8 mouse cellular contexts compared by ENCODE assay signal in the genomic region with DNA sequence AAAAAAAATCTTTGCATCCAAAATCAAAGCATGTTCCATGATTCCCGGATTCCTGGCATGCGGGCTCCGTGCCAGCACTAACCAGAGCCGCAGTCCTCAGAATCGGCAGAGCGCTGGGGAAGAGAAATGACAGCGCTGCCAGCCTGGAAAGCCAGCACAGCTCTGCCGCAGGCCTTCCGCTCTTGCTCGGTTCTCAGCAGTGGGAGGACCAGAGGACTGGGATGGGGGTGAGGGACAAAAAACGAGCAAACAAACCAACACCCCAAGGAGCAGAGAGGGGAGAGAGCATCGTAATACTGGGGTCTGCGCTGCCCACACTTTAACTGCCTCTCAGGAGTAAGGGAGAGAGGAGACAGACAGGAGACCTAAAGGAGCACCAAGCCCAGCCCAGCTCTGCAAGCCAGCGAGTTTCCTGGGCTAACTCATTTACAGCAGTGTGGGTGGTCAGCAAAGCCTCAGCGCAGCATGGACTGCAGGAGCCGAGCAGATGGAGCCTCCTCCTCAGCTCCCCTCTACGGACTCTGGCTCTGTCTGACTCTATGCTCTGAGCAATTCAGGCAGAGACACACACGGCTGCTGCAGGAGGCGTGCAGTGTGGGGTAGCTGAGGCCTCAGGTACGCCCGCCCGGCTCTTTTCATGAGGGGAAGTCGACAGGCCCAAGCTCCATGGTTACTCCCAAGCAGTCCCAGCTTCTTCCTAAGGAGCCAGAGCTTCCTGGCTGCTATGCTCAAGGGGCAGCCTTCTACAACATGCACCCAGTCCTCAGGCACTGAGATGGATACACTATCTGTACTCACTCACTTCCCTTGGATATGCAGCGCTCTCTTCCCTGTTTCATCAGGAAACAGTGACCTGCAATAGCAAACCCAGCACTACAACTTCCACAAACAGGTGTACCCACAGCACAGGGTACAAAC. TPM values are rescaled to one million over a fixed set of nuclear protein-coding genes. Genes with fewer than 3 reads are reported as not detected.
DNase-seq lines count a peak whose midpoint lies in the region; ATAC-seq and TF ChIP-seq lines count a peak whose summit lies in the region.

No protein-coding gene starts in this region.

- H3K27ac ChIP-seq in liver, embryonic 13.5 days, result no peak overlapping the region
- no peak overlapping the region for H3K27ac ChIP-seq in liver, postnatal 0 days (ENCODE audit: low read depth)
- peak overlapping the region; percentile 78 for H3K27ac ChIP-seq in heart, postnatal 0 days (ENCODE audit: low read depth)
- peak overlapping the region; percentile 92 for H3K27ac ChIP-seq in layer of hippocampus, adult 2 months
- peak overlapping the region; percentile 87 for H3K27ac ChIP-seq in stomach, embryonic 15.5 days

- peak; percentile 34; the same call in 1 of the 2 replicates for ATAC-seq in liver, embryonic 13.5 days (ENCODE audit: low read depth)
- no peak for ATAC-seq in liver, postnatal 0 days
- peak; percentile 66 for ATAC-seq in heart, postnatal 0 days (ENCODE audit: insufficient read depth, low read depth)
- ATAC-seq in stomach, embryonic 15.5 days (ENCODE audit: insufficient read depth, low FRiP score, low read depth), result peak; percentile 76
- ATAC-seq in megakaryocyte progenitor cell, adult 5-6 weeks (replicated peaks; ENCODE audit: poor library complexity), result no peak; the same call in 1 of the 2 replicates

- H3K4me1 ChIP-seq in liver, embryonic 13.5 days (replicated peaks), result 0 out of 2 replicates have a peak, but pooled peaks cover 8% of the 10 kb centered on the region
- peaks cover 23% of the 10 kb centered on the region for H3K4me1 ChIP-seq in liver, postnatal 0 days (ENCODE audit: insufficient read depth)
- peaks cover 60% of the 10 kb centered on the region for H3K4me1 ChIP-seq in heart, postnatal 0 days (ENCODE audit: control insufficient read depth, insufficient read depth)
- H3K4me1 ChIP-seq in stomach, embryonic 15.5 days, result peaks cover 31% of the 10 kb centered on the region

- TF ChIP-seq CTCF in liver, postnatal 0 days (IDR thresholded peaks at IDR 0.05; ENCODE audit: low read depth), result no peak
- no peak for TF ChIP-seq CTCF in heart, postnatal 0 days (IDR thresholded peaks at IDR 0.05; ENCODE audit: low read depth)
- no peak for TF ChIP-seq CTCF in layer of hippocampus, adult 2 months (conservative IDR thresholded peaks at IDR 0.05)

- no peak overlapping the region for H3K9ac ChIP-seq in liver, embryonic 13.5 days
- H3K9ac ChIP-seq in liver, postnatal 0 days (replicated peaks), result no peak overlapping the region
- peak overlapping the region; percentile 55 for H3K9ac ChIP-seq in heart, postnatal 0 days (replicated peaks; ENCODE audit: low read depth, low read length)
- H3K9ac ChIP-seq in stomach, embryonic 15.5 days, result no peak overlapping the region

- no peaks in the 10 kb centered on the region for H3K9me3 ChIP-seq in liver, embryonic 13.5 days (replicated peaks)
- no peaks in the 10 kb centered on the region for H3K9me3 ChIP-seq in liver, postnatal 0 days (ENCODE audit: low read length)
- no peaks in the 10 kb centered on the region for H3K9me3 ChIP-seq in heart, postnatal 0 days (replicated peaks; ENCODE audit: control insufficient read depth, low read length)
- H3K9me3 ChIP-seq in stomach, embryonic 15.5 days, result no peaks in the 10 kb centered on the region

- WGBS in liver, embryonic 13.5 days (ENCODE audit: insufficient replicate concordance), result 65% methylated on average over 24 of the region's 24 CpGs
- 59% methylated on average over 24 of the region's 24 CpGs for WGBS in liver, postnatal 0 days (ENCODE audit: insufficient replicate concordance)
- 17% methylated on average over 24 of the region's 24 CpGs for WGBS in heart, postnatal 0 days
- 22% methylated on average over 24 of the region's 24 CpGs for WGBS in stomach, embryonic 15.5 days

- no peak for TF ChIP-seq EP300 in liver, postnatal 0 days (IDR thresholded peaks at IDR 0.05; ENCODE audit: low read depth)
- no peak for TF ChIP-seq EP300 in heart, postnatal 0 days (IDR thresholded peaks at IDR 0.05; ENCODE audit: low read depth)

- H3K27me3 ChIP-seq in liver, embryonic 13.5 days, result no peaks in the 10 kb centered on the region
- H3K27me3 ChIP-seq in liver, postnatal 0 days (ENCODE audit: insufficient read depth, low read length), result no peaks in the 10 kb centered on the region
- no peaks in the 10 kb centered on the region for H3K27me3 ChIP-seq in heart, postnatal 0 days (ENCODE audit: control insufficient read depth, insufficient read depth, low read length)
- H3K27me3 ChIP-seq in stomach, embryonic 15.5 days (replicated peaks), result no peaks in the 10 kb centered on the region

- H3K4me2 ChIP-seq in liver, embryonic 13.5 days, result no peak overlapping the region
- H3K4me2 ChIP-seq in liver, postnatal 0 days (ENCODE audit: low read depth, low read length), result no peak overlapping the region
- H3K4me2 ChIP-seq in heart, postnatal 0 days (ENCODE audit: low read depth, low read length), result peak overlapping the region; percentile 50
- peak overlapping the region; percentile 45 for H3K4me2 ChIP-seq in stomach, embryonic 15.5 days

- no peak for DNase-seq in liver, embryonic 13.5 days
- no peak for DNase-seq in liver, postnatal 0 days
- peak; percentile 23 for DNase-seq in embryo, embryonic 11.5 days (ENCODE audit: low read depth, low spot score)
- no peak for DNase-seq in heart, postnatal 0 days (ENCODE audit: low spot score)
- peak; percentile 44 to 55 for DNase-seq in layer of hippocampus, adult 2 months (ENCODE audit: low spot score in 2 of 2)
- peak; percentile 47 for DNase-seq in lung, postnatal 14 days

- H3K36me3 ChIP-seq in liver, embryonic 13.5 days, result no peaks in the 10 kb centered on the region
- no peaks in the 10 kb centered on the region for H3K36me3 ChIP-seq in liver, postnatal 0 days (replicated peaks; ENCODE audit: insufficient read depth, low read length)
- H3K36me3 ChIP-seq in heart, postnatal 0 days (replicated peaks; ENCODE audit: control insufficient read depth, insufficient read depth, low read length), result no peaks in the 10 kb centered on the region
- no peaks in the 10 kb centered on the region for H3K36me3 ChIP-seq in stomach, embryonic 15.5 days

- H3K4me3 ChIP-seq in liver, embryonic 13.5 days (replicated peaks), result no peak overlapping the region
- H3K4me3 ChIP-seq in liver, postnatal 0 days (ENCODE audit: low read depth, low read length), result no peak overlapping the region
- peak overlapping the region; percentile 19 for H3K4me3 ChIP-seq in heart, postnatal 0 days (ENCODE audit: low read depth, low read length)
- peak overlapping the region; percentile 36 for H3K4me3 ChIP-seq in layer of hippocampus, adult 2 months
- peak overlapping the region; percentile 16; the same call in 1 of the 2 replicates for H3K4me3 ChIP-seq in stomach, embryonic 15.5 days (replicated peaks)

RNA-seq across cellular contexts. Expression of a gene that starts 18.1 kb away (rescaled TPM):
- 3.3 TPM in 2 replicates for polyA plus RNA-seq in liver, embryonic 13.5 days (2015; fragmentation: Nextera tagmentation; extraction: Ambion mirVana)
- 5.5 and 5.9 TPM in 2 replicates for polyA plus RNA-seq in liver, postnatal 0 days (2015; fragmentation: Nextera tagmentation; extraction: Ambion mirVana)
- 38.0 and 44.4 TPM in 2 replicates for total RNA-seq in heart, postnatal 0 days (2014; rRNA removed; ENCODE audit: low replicate concordance)
- 14.2 and 16.7 TPM in 2 replicates for polyA plus RNA-seq in heart, postnatal 0 days (2015; fragmentation: Nextera tagmentation; extraction: Ambion mirVana)
- 10 to 100 TPM; 92.9 to 94.1 TPM for total RNA-seq in layer of hippocampus, adult 2 months (2021)
- 27.7 and 28.9 TPM in 2 replicates for polyA plus RNA-seq in stomach, embryonic 15.5 days (2015; fragmentation: Nextera tagmentation; extraction: Ambion mirVana)
- total RNA-seq in megakaryocyte progenitor cell, adult 5-6 weeks (2015), result 8.4 and 10.0 TPM in 2 replicates
- 8.0 and 8.7 TPM in 2 replicates for total RNA-seq in megakaryocyte progenitor cell, adult 5-6 weeks (2017)

Comparison
In these comparisons a context has a peak if more than half of its experiments do, and no peak if none do; other contexts are left out.
1. ATAC-seq: peak in liver, embryonic 13.5 days (single experiment), heart, postnatal 0 days (single experiment) and stomach, embryonic 15.5 days (single experiment); none in liver, postnatal 0 days (single experiment) and megakaryocyte progenitor cell, adult 5-6 weeks (single experiment).
2. DNase-seq: peak in embryo, embryonic 11.5 days (single experiment), layer of hippocampus, adult 2 months (2 of 2) and lung, postnatal 14 days (single experiment); none in liver, embryonic 13.5 days (single experiment), liver, postnatal 0 days (single experiment) and heart, postnatal 0 days (single experiment).
3. H3K27ac ChIP-seq: peak in heart, postnatal 0 days (single experiment), layer of hippocampus, adult 2 months (single experiment) and stomach, embryonic 15.5 days (single experiment); none in liver, embryonic 13.5 days (single experiment) and liver, postnatal 0 days (single experiment).
4. H3K4me2 ChIP-seq: peak in heart, postnatal 0 days (single experiment) and stomach, embryonic 15.5 days (single experiment); none in liver, embryonic 13.5 days (single experiment) and liver, postnatal 0 days (single experiment).
5. H3K4me3 ChIP-seq: peak in heart, postnatal 0 days (single experiment), layer of hippocampus, adult 2 months (single experiment) and stomach, embryonic 15.5 days (single experiment); none in liver, embryonic 13.5 days (single experiment) and liver, postnatal 0 days (single experiment).